Mouse (Mus musculus): Measurements from ENCODE around the gene Runx3. TPM values are rescaled to one million over a fixed set of nuclear protein-coding genes. Genes with fewer than 3 reads are reported as not detected.

Gene Runx3
- total RNA-seq (2021) = 1 to 10 TPM in 1 of 2 experiments, under 1 TPM in 1; 0.23 to 1.2 TPM
- long read RNA-seq, experiment 1 = 0 reads
- long read RNA-seq, experiment 2 = 0 reads

DNA sequence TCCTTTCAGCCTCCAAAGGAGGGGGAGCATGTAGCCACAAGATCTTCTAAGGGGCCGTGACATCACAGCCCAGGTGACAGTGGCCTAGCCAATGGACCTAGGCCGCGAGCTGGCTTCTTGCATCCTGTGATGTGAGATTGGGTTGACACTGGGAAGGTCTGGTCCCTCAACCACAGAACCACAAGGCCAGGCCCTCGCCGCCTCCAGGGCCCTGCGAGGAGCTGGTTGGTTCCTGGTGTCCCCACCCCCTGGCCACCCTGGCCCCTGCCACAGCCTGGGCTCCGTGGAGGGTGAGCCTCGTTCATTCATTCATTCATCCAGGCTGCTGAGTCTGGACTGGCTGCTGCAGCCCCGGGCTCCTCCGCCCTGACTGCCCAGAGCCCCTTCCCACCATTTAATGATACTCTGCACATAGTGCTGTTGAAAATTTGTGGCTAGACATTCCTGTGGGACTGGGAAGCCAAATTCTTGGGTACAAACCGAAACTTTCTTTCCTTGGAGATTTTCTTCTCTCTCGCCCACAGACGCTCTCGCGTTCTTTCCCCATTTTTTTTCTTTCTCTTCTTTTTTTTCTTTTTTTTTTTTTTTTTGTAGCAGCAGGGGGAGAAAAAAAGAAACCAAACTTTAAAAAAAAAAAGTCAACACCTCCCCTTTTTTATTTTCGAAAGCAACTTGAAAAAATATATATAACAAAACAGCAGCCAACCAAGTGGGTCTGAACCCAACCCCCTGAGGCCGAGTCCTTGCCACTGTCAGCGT lies at the start of gene Runx3:
Gene Runx3 (plus strand): TSS at position 311 of the 759 bp plus-strand sequence.
- DNase-seq = no peak

GRCm38 (mm10) chr4:135072671-135073070 lies 47.8 kb upstream of the Runx3 start:
- DNase-seq = no peak

GRCm38 (mm10) chr4:135073523-135073922 lies 46.9 kb upstream of the Runx3 start:
- DNase-seq = no peak

DNA sequence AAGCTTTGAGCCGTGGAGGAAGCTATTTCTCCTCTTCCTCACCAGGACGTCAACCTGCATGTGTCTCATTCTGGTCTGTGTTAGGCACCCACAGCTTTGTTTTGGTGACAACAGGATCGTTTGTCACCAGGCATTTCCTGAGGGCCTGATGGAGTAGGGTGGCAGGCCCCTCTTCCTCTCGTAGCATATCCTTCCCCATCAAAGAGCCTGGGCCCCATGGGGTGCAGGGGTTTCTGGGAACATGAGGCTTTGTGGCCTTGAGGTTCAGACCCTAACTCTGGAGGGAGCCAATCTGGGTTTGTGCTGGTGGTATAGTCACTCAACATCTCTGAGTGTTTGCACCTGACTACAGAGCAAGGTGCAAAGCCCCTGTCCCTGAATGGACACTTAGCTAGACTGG lies 45.8 kb upstream of the Runx3 start:
- DNase-seq = no peak

- no peak for DNase-seq
These were observed 45.1 kb upstream of the Runx3 start for GRCm38 (mm10) chr4:135075360-135075759.

GRCm38 (mm10) chr4:135076611-135077010 lies 43.8 kb upstream of the Runx3 start:
- no peak for DNase-seq

GRCm38 (mm10) chr4:135077196-135077595 lies 43.3 kb upstream of the Runx3 start:
- DNase-seq = no peak

GRCm38 (mm10) chr4:135079859-135080640 lies 40.4 kb upstream of the Runx3 start:
- DNase-seq = no peak

DNA sequence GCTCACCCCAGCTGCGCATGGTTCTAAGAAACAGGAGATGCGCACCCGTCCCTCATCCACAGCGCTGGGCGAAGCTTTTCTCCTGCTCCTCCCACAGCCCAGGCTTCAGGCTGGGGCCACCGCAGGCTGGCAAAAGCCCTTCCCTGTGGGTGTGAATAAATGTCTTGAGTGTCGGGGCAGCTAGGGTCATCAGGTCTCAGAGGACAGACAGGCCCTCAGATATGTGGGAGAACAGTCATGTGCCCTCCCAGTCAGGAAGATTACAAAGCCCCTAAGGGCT lies 39.9 kb upstream of the Runx3 start:
- no peak for DNase-seq

GRCm38 (mm10) chr4:135083089-135083488 lies 37.4 kb upstream of the Runx3 start:
- no peak for DNase-seq

- DNase-seq = no peak
These were observed 35.2 kb upstream of the Runx3 start for GRCm38 (mm10) chr4:135085077-135085853.

DNA sequence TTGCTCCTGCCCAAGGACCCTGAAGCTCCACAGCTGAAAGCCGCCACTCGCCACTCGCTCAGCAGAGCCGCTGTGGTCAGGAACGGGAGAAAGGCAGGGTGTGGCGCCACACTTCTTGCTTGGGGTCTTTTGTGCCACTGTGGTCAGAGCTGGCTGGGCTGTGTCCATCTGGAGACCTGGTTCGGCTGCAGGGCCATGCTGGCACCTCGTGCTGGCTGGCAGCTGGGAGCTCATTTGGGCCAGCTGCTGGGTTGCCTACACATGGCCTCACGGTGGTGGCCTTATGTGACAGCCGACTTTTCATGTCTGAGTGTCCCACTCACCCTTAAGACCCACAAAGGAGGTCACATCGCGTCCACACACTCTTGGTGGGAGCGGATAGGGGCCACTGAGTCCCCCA lies 29.8 kb upstream of the Runx3 start:
- no peak for DNase-seq

- no peak for DNase-seq
These were observed 27.6 kb upstream of the Runx3 start for GRCm38 (mm10) chr4:135092871-135093270.

DNA sequence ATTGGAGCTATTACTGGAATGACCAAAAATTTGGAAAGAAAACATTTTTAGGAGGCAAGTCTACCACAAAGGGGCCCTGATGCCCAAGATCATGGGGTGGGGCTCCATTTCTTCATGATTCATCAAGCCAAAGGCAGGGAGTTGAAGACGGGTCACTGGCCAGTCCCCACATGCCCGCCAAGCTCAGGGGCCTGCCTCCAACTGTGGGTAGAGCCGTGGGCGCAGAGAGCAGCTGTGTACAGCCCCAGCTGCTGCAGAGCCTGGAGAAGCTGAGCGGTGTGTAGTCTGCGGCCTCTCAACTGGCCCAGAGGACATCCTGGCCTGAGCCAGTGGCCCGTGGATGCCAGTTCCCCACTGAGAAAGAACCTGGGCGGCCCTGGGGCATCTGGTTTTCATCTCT lies 24.8 kb upstream of the Runx3 start:
- no peak for DNase-seq

DNA sequence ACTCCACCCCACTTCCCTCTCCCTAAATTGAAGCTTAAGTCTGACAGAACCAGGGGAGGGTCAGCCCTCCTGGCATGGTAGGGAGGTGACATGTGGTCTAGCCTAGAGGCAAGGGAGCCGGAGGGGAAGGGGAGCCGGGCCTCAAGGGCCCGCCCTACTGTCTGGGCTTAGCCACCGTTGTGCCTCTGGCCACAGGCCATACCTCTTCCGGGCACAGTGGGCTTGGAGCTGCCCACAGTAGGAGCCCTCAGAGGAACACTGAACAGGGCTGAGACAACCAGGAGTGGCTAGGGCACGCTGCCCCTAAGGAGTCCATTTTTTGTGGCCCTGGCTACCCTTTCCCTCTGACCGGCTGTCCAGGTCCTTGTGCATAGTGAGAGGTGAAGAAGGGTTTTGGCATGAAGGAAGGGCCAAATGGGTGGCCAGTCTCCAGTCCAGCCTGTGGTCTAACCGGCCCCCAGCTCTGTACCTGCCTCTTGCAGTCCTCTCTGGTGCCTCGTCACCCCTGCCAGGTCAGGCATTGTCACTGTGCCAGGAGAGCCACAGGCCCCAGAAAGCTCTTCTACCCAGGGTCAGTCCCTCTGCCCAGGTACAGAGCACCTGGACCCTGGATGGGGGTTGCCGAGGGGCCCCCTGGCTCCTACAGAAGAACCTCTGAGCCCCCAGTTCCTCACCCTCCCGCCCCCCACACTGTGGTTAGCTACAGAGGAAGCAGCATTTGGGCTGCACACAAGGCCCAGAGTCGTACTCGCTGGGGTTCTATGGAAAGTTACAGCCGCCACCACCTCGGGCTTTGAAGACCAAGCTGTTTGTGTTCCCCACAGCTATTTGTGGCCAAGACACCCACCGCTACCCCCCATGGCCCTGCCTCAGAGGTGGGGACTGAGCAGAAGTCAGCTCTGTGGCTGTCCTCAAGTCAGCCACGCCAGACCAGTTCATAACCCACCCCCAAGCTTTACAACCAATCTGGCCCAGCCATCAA lies 22.3 kb upstream of the Runx3 start:
- no peak for DNase-seq

- DNase-seq = no peak
These were observed 18.3 kb upstream of the Runx3 start for GRCm38 (mm10) chr4:135102019-135102740.

GRCm38 (mm10) chr4:135102761-135103160 lies 17.7 kb upstream of the Runx3 start:
- no peak for DNase-seq

DNA sequence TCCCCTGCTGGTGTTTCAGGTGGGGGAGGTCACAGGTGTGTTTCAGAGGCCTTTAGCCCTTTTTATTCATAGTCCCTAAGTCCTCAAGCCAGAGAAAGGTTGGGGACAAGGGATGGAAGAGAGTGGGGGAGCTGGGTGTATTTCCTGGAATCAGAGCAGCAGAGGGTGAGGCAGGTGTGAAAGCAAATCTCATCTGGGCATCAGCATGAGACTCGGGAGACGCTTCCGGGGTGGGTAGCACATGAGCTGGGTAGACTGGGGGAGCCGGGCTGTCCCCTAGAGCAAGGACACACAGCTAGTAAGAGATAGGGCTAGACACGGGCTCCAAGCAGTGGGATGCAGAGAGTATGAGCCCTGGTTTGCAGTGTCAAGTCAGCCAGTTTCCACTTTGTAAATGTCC lies 16.7 kb upstream of the Runx3 start:
- no peak for DNase-seq

DNA sequence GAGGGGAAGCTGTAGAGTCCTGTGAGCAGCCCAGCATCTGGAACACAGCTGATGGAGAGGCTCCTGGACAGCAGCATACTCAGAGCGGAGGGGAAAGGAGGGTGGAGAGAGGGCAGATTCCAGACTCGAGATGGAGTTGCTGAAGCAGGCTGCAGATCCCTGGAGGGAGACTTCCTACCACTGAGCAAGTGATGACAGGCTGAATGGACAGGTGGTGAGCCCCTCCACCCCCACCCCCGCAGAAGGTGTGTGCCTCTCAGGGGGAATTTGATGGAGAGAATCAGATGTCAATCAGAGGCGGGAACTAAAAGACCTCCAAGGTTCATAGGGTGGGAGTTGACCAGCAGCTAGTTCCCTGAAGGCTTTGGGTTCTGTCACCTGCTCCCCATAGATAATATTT lies 13.5 kb upstream of the Runx3 start:
- no peak for DNase-seq

- DNase-seq = no peak
These were observed 11.8 kb upstream of the Runx3 start for GRCm38 (mm10) chr4:135108666-135109065.

- no peak for DNase-seq
These were observed 6.8 kb upstream of the Runx3 start for GRCm38 (mm10) chr4:135113656-135114055.
